Mouse (Mus musculus): ENCODE measurements around the gene Mrgprf. TPM values are rescaled to one million over a fixed set of nuclear protein-coding genes. Genes with fewer than 3 reads are reported as not detected.

Gene Mrgprf
- total RNA-seq (2021): under 1 TPM; 0.70 to 0.83 TPM

DNA sequence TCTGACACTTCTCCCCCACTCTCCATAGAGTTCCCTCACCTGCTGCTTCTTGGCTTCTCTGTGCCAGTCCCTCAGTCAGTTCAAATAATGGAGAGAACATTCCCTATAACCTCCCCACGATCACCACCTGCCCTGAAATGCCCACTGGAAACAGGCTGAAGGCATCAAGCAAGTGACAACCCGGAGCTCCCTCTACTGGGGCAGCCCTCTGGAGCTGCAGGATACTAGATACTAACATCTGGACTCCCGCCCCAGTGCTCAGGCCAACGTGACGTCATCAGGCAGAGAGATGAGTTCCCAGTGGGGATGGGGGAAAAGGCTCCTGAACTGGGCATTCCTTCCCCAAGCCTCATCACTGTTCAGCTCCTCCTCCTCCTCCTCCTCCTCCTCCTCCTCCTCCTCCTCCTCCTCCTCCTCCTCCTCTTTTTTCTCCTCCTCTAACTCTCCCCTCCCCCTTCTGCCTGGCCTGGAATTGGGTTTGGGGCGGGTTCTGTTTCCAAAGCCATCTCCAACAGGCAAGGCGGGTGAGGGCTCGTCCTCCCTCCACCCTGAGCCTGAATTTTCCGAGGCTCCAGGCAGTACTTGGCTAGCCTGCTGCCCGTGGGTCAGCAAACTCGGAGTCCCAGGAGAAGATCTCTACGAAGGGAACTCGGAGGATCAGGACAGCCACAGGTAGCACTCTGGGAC lies at the start of gene Mrgprf:
Gene Mrgprf (plus strand): TSS at position 508 of the 687 bp plus-strand sequence.
- DNase-seq: no peak

GRCm38 (mm10) chr7:145252715-145253476 lies 47.7 kb upstream of the Mrgprf start:
- peak; percentile 75 to 77 for DNase-seq

DNA sequence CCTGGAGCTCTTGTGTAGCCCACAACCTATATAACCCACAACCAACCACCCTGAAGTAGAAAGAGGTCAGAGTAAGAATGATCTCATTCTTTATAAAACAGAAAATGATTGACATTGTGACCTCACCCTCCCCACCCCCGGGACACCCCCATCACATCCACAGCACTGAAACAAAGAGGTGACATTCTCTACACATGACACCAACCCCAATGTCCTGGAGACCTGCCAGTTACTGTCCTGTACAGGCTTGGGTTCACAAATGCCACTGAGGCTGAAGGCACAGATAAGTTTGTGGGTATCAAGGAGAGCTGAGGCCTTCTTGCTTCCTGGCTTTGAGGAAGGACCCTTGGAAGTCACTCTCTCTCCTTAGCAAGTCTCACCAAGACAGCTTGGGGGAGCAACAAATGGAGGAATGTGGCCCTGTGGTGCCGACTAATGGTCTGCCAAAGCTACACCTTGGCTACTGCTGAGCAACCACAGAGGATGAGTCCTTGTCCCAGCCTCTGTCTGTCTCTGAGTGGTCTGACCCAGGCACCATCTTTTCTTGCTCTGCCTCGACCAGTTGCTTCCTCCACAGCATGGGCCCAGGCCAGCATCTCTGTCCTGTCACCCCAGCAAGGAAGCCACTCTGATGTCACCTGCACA lies 46.5 kb upstream of the Mrgprf start:
- no peak for DNase-seq

- DNase-seq: no peak
Measured at GRCm38 (mm10) chr7:145256092-145256491, 44.5 kb upstream of the Mrgprf start.

DNA sequence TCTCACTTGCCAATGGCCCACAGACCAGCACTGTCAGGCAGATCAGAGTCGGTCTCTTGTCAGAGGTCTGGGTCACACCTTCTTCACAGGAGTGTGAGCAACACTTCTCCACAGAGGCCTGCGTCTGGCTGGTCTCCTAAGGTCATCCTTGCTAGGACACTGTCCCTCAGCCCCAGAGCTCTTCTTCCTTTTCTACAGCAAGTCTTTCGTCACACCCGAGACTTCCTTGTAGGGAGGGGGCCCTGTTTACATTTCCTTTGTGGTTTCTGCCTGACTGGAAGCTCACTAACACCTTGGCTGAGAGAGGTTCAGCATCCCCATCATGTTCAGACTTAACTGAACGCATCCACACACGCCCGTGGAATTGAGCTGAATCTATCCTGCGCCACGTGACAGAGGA lies 36.4 kb upstream of the Mrgprf start:
- DNase-seq: no peak

DNA sequence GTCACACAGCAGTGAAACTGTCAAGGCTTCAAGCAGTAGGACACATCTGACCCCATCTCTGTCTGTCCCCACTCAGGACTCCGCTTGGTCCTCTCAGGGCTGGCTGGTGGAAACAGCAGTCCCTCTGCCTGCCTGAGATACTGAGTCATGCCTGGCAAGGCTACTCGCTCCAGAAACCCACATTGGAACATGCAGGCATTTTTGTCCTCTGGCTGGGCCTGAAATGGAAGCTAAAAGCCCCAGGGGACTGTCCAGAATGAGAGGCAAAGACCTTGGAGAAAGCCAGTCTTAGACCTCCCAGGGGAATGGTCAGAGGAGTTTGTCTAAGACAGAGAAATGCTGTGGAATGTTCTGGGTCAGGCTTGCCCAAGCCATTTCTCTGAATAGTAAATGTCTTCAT lies 34.6 kb upstream of the Mrgprf start:
- no peak for DNase-seq

DNA sequence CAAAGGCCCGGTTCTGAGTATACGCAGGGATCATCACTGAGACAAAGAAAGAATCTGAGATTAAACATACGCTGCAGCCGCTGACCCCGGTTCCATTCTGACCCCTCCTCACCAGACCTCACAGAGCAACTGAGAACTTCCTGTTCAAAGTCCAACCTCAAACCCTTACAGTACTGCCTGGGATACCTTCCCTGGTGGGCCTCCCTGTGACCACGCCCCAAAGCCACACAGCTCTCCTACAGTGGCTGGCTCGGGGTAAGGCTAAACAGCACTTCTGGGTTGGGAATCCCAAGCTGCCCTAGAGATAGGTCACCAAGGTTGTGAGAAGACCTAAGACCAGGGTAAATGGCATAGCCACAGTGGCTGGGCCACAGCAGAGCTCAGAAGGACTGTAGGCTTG lies 31.7 kb upstream of the Mrgprf start:
- no peak for DNase-seq

GRCm38 (mm10) chr7:145270955-145271354 lies 29.7 kb upstream of the Mrgprf start:
- DNase-seq: no peak

DNA sequence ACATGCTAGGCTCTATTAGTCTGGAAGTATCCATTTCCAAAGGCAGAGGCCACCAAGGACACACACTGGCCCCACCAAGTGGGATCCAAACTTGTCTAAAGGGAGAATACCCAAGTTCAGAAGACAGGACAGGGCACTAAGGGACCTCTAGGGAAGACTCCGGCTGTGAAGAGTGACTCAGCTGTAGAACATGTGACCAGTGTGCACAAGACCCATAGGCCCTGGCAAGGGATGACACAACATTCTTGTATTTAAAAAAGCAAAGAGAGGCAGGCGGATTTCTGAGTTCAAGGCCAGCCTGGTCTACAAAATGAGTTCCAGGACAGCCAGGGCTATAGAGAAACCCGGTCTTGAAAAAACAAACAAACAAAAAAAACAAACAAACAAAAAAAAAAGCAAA lies 25.1 kb upstream of the Mrgprf start:
- DNase-seq: no peak

GRCm38 (mm10) chr7:145281396-145281795 lies 19.2 kb upstream of the Mrgprf start:
- no peak for DNase-seq

DNA sequence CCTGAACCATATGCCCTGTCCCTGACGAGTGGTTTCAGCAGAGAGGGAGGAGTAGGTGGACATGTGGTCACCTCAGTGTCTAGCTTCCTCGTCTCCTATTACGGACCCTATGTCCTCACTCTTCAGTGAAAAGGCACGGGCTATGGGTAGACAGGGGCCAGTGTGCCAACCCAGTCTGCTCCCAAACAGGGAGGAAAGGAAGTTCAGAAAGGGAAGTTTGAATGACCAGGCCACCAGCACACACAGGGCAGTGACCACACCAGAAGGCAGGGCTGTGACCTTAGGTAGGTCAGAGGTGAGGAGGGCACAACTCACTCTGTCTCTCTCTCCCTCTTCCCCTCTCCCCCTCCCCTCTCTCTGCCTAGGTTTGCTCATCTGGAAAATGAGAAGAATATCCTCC lies 17.6 kb upstream of the Mrgprf start:
- no peak for DNase-seq

DNA sequence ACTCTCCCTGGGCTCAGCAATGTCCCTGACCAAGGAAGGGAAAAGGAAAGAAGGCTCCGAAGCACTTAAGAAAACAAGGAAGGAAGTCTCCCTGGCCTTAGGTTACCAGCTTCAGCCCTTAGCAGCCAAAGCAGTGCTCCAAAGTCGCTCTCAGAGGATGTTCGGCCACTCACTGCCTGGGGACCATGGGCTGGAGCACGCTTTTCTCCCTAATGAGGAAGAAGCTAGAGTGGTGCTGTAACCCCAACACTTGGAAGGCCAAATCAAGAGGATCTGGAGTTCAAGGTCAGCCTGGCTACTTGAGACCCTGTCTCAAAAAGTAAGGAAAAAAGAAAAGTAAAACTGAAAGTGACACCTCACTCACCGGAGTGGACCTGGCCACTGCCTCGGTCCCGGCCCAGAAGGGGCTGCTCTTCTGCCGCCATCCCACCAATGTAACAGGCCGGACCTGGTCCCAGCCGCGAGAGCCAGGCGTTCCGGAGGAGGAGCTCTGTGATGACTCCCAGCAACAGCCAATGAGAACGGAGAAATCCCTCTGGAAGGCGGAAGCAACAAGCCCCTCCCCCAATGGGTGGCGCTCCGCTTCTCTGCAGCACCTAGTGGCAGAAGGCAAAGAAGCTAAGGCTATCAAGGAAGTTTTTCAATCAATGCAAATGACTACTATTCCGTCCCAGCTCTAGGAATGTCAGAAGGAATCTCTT lies 17.0 kb upstream of the Mrgprf start, which contains the start of gene Tpcn2:
Gene Tpcn2 (minus strand): TSS at position 525 of the 701 bp plus-strand sequence.
- peak; percentile 87 to 88 for DNase-seq

GRCm38 (mm10) chr7:145284293-145284692 lies 16.3 kb upstream of the Mrgprf start:
- DNase-seq: no peak

DNA sequence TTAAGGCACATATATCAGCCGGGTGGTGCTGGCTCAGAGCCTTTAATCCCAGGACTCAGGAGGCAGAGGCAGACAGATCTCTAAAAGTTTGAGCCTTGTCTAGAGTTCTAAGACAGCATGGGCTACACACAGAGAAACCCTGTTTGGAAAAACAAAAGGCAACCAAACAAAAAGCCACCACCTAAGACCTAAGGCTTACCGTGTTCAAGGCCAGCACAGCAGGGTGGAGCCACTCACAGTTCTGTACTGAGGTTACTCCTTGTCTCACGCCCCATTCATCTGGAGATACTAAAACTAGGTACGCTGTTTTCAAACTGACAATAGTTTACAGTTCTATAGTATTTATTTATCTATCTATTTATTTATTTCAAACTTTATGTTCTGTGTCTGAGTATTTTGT lies 15.2 kb upstream of the Mrgprf start:
- no peak for DNase-seq

- no peak for DNase-seq
Measured at GRCm38 (mm10) chr7:145287410-145287809, 13.2 kb upstream of the Mrgprf start.

- DNase-seq: no peak
Measured at GRCm38 (mm10) chr7:145289302-145289701, 11.3 kb upstream of the Mrgprf start.

DNA sequence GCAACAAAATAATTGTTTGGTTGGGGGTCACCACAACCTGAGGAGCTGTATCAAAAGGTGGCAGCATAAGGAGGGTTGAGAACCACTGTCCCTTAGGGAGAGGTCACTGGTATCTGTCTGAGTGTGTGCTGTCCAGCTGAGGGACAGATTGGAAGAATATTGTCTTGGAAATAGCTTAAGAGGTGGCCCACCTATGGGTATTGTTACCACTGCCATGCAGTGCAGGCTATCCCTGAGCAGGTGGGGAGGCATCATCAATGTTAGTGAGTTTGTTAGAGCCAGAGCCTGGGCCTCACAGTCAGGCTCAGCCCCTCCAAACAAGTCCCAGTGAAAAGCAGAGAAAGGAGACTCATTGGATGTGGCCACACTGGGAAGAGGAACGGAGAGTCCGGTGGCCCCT lies 8.8 kb upstream of the Mrgprf start:
- DNase-seq: no peak

GRCm38 (mm10) chr7:145292726-145293125 lies 7.9 kb upstream of the Mrgprf start:
- no peak for DNase-seq

DNA sequence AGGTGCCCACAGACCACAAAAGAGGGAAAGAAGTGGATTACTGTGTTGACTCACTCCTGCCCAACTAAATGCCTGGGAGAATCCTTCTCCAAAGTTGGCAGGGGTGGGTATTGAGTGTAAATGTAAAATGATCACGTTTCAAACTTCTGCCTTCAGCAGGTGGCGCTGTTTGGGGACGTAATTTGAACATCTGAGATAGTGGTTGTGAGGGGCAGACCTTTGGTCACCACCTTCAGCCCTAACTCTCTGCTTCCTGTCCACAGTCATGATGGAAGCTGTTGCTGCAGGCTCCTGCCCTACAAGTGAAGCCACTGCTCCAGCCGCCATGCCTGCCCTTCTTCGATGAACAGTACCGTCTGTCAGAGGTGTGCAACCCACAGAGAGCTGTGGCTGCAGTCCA lies 6.8 kb upstream of the Mrgprf start:
- DNase-seq: no peak

- DNase-seq: no peak
Measured at GRCm38 (mm10) chr7:145298666-145299490, 1.8 kb upstream of the Mrgprf start.

DNA sequence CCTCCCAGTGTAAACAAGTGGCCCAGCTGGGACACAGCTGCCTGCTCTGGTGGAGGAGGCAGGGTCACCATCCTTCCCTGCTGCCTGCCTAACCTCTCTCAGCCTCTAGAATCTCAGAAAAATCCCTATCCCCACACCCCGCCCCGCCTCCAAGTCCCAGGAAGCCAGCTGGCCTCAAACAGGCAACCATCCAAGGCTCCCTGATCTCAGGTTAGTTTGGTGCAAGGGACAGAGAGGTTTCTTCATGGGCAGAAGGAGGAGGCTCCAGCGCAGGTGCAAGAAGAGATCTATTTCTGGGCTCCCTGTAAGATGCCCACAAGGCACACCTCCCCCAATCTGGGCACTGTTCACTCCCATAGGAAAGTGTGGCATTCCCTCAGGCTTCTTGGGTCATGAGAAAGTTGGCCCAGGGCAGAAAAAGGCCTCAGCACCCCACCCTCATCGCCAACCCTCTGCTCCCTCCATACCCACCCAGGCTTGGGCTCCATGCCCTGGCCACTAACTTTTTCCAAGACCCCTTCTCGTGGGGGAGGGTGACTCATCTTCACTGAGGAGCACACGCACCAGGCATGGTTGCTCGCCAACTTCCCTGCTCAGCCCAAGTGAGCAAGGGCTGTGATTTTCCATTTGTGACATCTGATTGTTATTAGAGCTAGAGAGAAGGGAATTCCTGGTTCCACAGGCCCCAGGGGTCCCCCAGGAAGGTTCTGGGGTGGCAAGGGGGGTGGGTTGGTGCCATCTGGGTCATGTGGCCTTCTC lies 887 bp upstream of the Mrgprf start:
- DNase-seq: peak in 1 of 2 experiments; percentile 16
